Mouse (Mus musculus) forebrain, embryonic 12.5 days (tissue): ENCODE results near the gene Ppp1r10. TPM values are rescaled to one million over a fixed set of nuclear protein-coding genes. Genes with fewer than 3 reads are reported as not detected.
"Not testable (repeated sequence)": the region's sequence is repeated elsewhere in the genome, so short reads cannot be mapped to it uniquely, and the experiment has no call there.

Experiments used
- ATAC-seq: fragments of 200-750 bp; cut with Nextera tagmentation; 2 replicates; pipeline ENCODE4 v1.8.0; 2017; ENCODE audit warnings: moderate TSS enrichment; ENCODE audit not compliant: low FRiP score
- H3K27ac ChIP-seq: fragments of 300-500 bp; sonication (generic); 2 replicates; pipeline ENCODE4 v1.5.1; 2016; ENCODE audit warnings: mild to moderate bottlenecking
- H3K27me3 ChIP-seq: fragments of 300-500 bp; sonication (generic); 2 replicates; pipeline ENCODE4 v1.6.1; 2016; ENCODE audit warnings: mild to moderate bottlenecking
- H3K36me3 ChIP-seq: fragments of 300-500 bp; sonication (generic); replicated peaks from 2 replicates; pipeline ENCODE4 v1.6.1; 2016; ENCODE audit warnings: mild to moderate bottlenecking
- H3K4me1 ChIP-seq: fragments of 300-500 bp; sonication (generic); 2 replicates; pipeline ENCODE4 v1.6.1; 2016
- H3K4me2 ChIP-seq: fragments of 300-500 bp; sonication (generic); 2 replicates; pipeline ENCODE4 v1.6.1; 2016; ENCODE audit warnings: mild to moderate bottlenecking, moderate library complexity
- H3K4me3 ChIP-seq: fragments of 300-500 bp; sonication (generic); replicated peaks from 2 replicates; pipeline ENCODE4 v1.5.1; 2016; ENCODE audit warnings: mild to moderate bottlenecking
- H3K9ac ChIP-seq: fragments of 300-500 bp; sonication (generic); 2 replicates; pipeline ENCODE4 v1.6.1; 2016; ENCODE audit warnings: mild to moderate bottlenecking
- H3K9me3 ChIP-seq: fragments of 300-500 bp; sonication (generic); 2 replicates; pipeline ENCODE4 v1.6.1; 2016
- WGBS: fragments of 180-500 bp; shearing (Covaris S2); methylation state at CpG from one replicate; pipeline ENCODE4 v1.1.7; 2016; 5-methylcytosine and 5-hydroxymethylcytosine counted together
- polyA plus RNA-seq: library from polyadenylated mRNA; unstranded; fragments of >200 nt; fragmentation: Nextera tagmentation; extraction: Ambion mirVana; gene quantifications from 2 replicates; pipeline ENCODE4 v1.2.1, GENCODE M21; 2016

The Ppp1r10 gene
- polyA plus RNA-seq, 1 experiment from 2014 or later = 65.4 TPM

DNA sequence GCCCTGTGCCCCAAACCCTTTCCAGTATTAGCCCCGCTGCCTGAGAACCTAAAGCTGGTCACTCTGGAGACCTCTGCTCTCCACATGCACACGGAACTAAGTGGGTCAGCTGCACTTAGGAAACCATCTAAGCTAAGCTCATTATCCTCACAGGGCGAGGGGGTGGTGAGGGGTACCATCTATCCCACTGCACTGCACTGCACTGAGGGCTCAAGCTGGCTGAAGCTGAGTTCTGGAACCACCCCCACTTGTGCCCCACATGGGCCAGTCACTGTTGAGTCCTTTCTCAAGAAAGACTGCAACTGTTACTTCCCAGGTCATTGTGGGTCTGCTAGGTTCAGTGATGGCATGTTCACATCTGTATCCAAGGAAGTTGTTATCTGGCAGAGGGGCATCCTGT, 36.3 kb downstream of the Ppp1r10 start:
- not testable (repeated sequence) for H3K9me3 ChIP-seq, H3K4me3 ChIP-seq, H3K27ac ChIP-seq, H3K4me1 ChIP-seq, H3K4me2 ChIP-seq, H3K27me3 ChIP-seq, H3K9ac ChIP-seq, ATAC-seq
- 80% methylated on average over 2 of the region's 3 CpGs for WGBS
- H3K36me3 ChIP-seq = peaks cover 21% of the 10 kb centered on the region

DNA sequence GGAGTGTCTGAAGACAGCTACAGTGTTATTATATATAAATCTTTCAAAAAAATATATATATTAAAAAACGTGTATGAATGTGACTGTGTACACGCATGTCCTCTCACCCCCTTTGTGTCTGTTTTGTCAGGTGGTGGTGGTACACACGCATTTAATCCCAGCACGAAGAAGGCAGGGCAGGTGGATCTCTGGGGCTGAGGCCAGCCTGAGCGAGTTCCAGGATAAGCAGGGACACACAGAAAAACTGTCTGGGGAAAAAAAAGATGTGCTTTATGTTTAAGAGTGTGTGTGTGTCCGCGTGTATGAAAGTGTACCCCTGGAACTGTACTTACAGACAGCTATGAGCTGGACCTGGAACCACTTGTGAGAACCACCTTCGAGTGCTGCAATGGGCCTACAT, 38.4 kb downstream of the Ppp1r10 start:
- no peak for ATAC-seq
- H3K4me1 ChIP-seq = no peaks in the 10 kb centered on the region
- WGBS = 82% methylated on average over 8 of the region's 8 CpGs

GRCm38 (mm10) chr17:35958533-35959223, 42.4 kb downstream of the Ppp1r10 start:
- 96% methylated on average over 15 of the region's 15 CpGs for WGBS

More for the DNA sequence above, 38.4 kb downstream of the Ppp1r10 start:
- Histone ChIP-seq H3K27me3 (no peaks in the 10 kb centered on the region), H3K9ac (no peak overlapping the region), H3K4me3 (no peak overlapping the region), H3K9me3 (no peaks in the 10 kb centered on the region), H3K4me2 (no peak overlapping the region), H3K36me3 (peaks cover 42% of the 10 kb centered on the region), H3K27ac (no peak overlapping the region)

DNA sequence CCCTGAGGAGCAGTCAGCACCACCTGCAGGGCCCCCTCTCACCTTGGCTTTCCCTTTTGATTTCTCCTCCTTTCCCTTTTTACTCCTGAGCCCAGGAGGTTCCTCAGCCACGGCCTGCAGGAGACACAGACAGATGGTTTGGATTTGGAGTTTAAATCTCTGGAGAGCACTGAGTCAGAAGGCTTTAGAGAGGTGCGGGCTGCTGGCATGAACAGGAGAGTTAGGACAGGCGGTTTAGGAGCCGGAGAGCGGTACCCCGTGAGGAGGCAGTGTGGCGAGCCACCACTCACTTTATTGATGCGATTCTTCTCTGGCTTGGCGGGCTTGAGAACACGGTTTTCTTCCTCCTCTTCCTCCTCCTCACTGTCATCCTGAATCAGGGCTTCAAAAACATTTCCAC, 47.0 kb downstream of the Ppp1r10 start:
- Histone ChIP-seq H3K36me3 (peaks cover 77% of the 10 kb centered on the region), H3K4me2 (no peak overlapping the region), H3K27me3 (no peaks in the 10 kb centered on the region), H3K4me1 (peaks cover 5% of the 10 kb centered on the region), H3K9ac (no peak overlapping the region), H3K27ac (no peak overlapping the region), H3K4me3 (no peak overlapping the region), H3K9me3 (no peaks in the 10 kb centered on the region)
- 89% methylated on average over 10 of the region's 10 CpGs for WGBS
- ATAC-seq = no peak

More at GRCm38 (mm10) chr17:35958533-35959223, 42.4 kb downstream of the Ppp1r10 start:
- Histone ChIP-seq H3K4me2 (no peak overlapping the region), H3K36me3 (peaks cover 82% of the 10 kb centered on the region), H3K27me3 (no peaks in the 10 kb centered on the region), H3K4me3 (no peak overlapping the region), H3K9me3 (no peaks in the 10 kb centered on the region), H3K27ac (no peak overlapping the region), H3K9ac (no peak overlapping the region), H3K4me1 (no peaks in the 10 kb centered on the region)
- no peak for ATAC-seq

DNA sequence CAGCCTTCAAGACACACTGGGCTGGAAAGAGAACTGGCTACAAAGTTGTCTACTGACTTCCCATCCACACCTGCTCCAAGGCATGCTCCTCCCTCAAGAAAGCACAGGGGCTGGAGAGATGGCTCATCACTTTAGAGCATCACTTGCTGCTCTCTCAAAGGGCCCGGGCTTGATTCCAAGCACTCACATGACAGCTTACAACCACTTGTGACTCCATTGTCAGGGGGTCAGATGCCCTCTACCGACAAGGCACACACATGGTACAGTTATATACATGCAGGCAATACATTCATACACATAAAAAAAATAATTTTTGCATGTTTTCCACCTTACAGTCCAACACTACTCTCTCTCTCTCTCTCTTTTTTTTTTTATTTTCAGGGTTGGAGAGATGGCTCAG, 51.4 kb downstream of the Ppp1r10 start:
- Histone ChIP-seq H3K4me1 (peaks cover 23% of the 10 kb centered on the region), H3K9me3 (no peaks in the 10 kb centered on the region), H3K4me2 (no peak overlapping the region), H3K36me3 (peaks cover 40% of the 10 kb centered on the region), H3K9ac (no peak overlapping the region), H3K27me3 (no peaks in the 10 kb centered on the region), H3K4me3 (no peak overlapping the region), H3K27ac (no peak overlapping the region)
- ATAC-seq = no peak
- WGBS = 86% methylated on average over 2 of the region's 2 CpGs

DNA sequence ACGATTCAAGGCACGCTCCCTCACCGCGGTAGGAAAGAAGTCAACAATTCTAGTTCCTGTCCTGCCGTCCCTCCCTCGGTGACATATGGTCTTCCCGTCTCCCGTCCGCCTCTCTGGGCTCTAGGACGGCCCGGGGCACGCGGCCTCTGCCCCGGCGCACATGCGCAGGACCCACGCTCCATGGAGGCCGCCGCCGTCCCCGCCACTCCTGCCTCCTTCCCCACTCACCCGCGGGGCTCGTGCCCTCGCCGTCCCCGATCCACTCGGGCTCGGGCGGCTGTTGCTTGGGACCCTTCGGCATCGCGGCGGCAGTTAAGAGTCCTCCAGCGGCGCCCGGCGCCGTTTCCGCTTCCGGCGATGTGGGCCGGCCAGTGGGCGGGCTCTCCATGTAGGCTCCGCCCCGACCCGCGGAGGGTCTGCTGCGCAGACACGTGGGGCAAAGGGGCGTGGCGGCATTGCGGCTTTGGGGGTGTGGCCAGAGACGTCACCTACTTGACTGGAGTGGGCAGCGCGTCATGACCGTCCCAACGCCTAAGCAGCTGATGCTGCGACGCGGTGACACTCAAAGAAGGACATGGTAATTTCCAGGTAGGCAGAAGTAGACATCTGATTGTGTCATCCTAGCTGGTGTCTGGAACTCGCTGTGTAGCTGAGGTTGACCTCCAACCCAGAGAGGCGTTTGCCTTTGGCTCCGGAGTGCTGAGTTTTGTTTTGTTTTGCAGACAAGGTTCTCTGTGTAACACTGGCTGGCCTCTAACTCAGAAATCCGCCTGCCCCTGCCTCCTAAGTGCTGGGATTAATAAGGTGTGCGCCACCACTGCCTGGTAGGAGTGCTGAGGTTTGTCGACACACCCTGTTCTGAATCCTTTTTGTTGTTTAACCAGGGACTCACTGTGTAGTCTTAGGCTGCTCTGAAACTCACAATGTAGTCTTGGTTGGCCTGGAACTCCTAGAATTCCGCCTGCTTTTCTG, 53.5 kb downstream of the Ppp1r10 start, which contains the start of gene Abcf1:
Gene Abcf1, minus strand, starts transcription at position 344 of the 972 bp plus-strand sequence.
- Histone ChIP-seq H3K9me3 (no peaks in the 10 kb centered on the region), H3K4me2 (peak within 1 kb of the TSS; percentile 89), H3K36me3 (peaks cover 38% of the 10 kb centered on the region), H3K9ac (peak within 1 kb of the TSS; percentile 84), H3K27ac (peak within 1 kb of the TSS; percentile 48; the same call in 1 of the 2 replicates), H3K4me1 (peaks cover 23% of the 10 kb centered on the region), H3K27me3 (no peaks in the 10 kb centered on the region), H3K4me3 (peak within 1 kb of the TSS; percentile 90)
- peak; percentile 98 for ATAC-seq
- under 1% methylated on average over 68 of the region's 68 CpGs for WGBS

- Histone ChIP-seq H3K9ac (no peak overlapping the region), H3K4me1 (peaks cover 23% of the 10 kb centered on the region), H3K4me2 (no peak overlapping the region), H3K36me3 (peaks cover 33% of the 10 kb centered on the region), H3K9me3 (no peaks in the 10 kb centered on the region), H3K4me3 (no peak overlapping the region), H3K27ac (no peak overlapping the region), H3K27me3 (no peaks in the 10 kb centered on the region)
- 83% methylated on average over 1 of the region's 1 CpGs for WGBS
- no peak for ATAC-seq
Observed at GRCm38 (mm10) chr17:35972131-35972530, 55.9 kb downstream of the Ppp1r10 start.

- peak overlapping the region; percentile 84 for H3K9ac ChIP-seq
- H3K9me3 ChIP-seq = no peaks in the 10 kb centered on the region
- H3K4me3 ChIP-seq = peak overlapping the region; percentile 78
- no peaks in the 10 kb centered on the region for H3K27me3 ChIP-seq
- WGBS = under 1% methylated on average over 41 of the region's 41 CpGs
- H3K36me3 ChIP-seq = peaks cover 33% of the 10 kb centered on the region
- peak; percentile 86 for ATAC-seq
- peak overlapping the region; percentile 95 for H3K27ac ChIP-seq
- peaks cover 22% of the 10 kb centered on the region for H3K4me1 ChIP-seq
- H3K4me2 ChIP-seq = peak overlapping the region; percentile 90
Observed at GRCm38 (mm10) chr17:35978811-35979400, 62.7 kb downstream of the Ppp1r10 start.

DNA sequence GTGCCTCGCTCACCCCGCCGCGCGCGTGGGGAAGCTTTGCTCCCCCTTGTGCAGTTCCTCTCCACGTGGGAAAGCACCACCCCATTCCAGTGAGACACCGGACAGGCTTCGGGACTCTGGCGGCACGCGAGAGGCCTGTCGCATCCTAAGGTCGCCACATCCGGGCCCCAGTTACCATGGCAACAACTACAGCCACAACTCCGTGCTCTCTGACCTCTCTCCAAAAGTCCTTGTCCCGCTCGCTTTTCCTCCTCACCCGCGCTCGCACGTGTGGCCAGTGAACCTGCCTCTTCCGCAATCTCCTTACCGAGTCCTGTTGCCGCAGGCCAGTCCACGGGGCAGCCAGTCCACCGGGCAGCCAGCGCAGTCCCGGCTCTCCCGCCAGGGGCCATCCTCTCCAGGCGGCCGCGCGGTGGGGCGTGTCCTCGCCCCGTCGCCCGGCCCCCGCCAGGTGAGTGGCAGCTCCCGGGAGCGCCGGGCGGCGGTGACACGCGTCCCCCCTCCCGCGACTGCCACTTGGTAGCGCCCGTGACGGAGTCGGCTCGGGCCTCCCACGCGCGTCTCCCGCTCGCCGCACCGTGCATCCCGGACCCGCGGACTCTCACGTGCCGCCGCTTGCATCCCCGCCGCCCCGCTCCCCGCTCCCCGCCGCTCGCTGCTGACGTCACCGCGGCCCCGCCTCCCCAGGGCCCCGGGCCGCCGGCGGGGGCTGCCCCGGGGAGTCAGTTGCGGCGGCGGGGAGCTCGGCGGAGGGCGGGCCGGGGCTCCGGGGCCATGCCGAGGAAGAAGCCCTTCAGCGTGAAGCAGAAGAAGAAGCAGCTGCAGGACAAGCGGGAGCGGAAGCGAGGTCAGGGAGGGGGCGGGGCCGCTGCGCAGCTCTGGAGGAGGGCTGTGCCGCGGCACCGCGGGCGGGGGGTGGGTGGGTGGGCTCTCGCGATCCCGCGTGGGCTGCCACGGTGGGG, 63.4 kb downstream of the Ppp1r10 start, which contains the start of the genes Gnl1 and Prr3:
Gene Gnl1, plus strand, starts transcription at position 451 of the 962 bp plus-strand sequence.
Gene Prr3, minus strand, starts transcription at position 836 of the 962 bp plus-strand sequence.
- H3K36me3 ChIP-seq = peaks cover 28% of the 10 kb centered on the region
- under 1% methylated on average over 66 of the region's 109 CpGs for WGBS

GRCm38 (mm10) chr17:35980363-35980754, 64.1 kb downstream of the Ppp1r10 start:
- H3K4me2 ChIP-seq = peak overlapping the region; percentile 90
- H3K27me3 ChIP-seq = no peaks in the 10 kb centered on the region
- peak; percentile 28 for ATAC-seq
- peaks cover 22% of the 10 kb centered on the region for H3K4me1 ChIP-seq
- no peaks in the 10 kb centered on the region for H3K9me3 ChIP-seq
- H3K9ac ChIP-seq = peak overlapping the region; percentile 84
- peak overlapping the region; percentile 95 for H3K27ac ChIP-seq
- 0% methylated on average over 23 of the region's 29 CpGs for WGBS
- H3K36me3 ChIP-seq = peaks cover 25% of the 10 kb centered on the region
- H3K4me3 ChIP-seq = peak overlapping the region; percentile 78

More for the DNA sequence above, 63.4 kb downstream of the Ppp1r10 start, which contains the start of the genes Gnl1 and Prr3:
- H3K4me2 ChIP-seq = peak within 1 kb of the TSS; percentile 90
- peak within 1 kb of the TSS; percentile 84 for H3K9ac ChIP-seq
- H3K27me3 ChIP-seq = no peaks in the 10 kb centered on the region
- peaks cover 22% of the 10 kb centered on the region for H3K4me1 ChIP-seq
- peak within 1 kb of the TSS; percentile 95 for H3K27ac ChIP-seq
- no peaks in the 10 kb centered on the region for H3K9me3 ChIP-seq
- H3K4me3 ChIP-seq = peak within 1 kb of the TSS; percentile 78
- ATAC-seq = peak; percentile 86

- Histone ChIP-seq H3K36me3 (peaks cover 38% of the 10 kb centered on the region), H3K9ac (no peak overlapping the region)
Observed at GRCm38 (mm10) chr17:35981776-35982175, 65.5 kb downstream of the Ppp1r10 start.

More at GRCm38 (mm10) chr17:35981776-35982175, 65.5 kb downstream of the Ppp1r10 start:
- H3K27me3 ChIP-seq = no peaks in the 10 kb centered on the region
- no peaks in the 10 kb centered on the region for H3K9me3 ChIP-seq
- H3K4me2 ChIP-seq = no peak overlapping the region
- WGBS = 87% methylated on average over 9 of the region's 9 CpGs
- no peak for ATAC-seq
- H3K4me3 ChIP-seq = no peak overlapping the region
- no peak overlapping the region for H3K27ac ChIP-seq
- H3K4me1 ChIP-seq = peaks cover 22% of the 10 kb centered on the region
